ENCODE assay signal across 26 mouse cellular contexts in genomic region chr2:103274803-103275202, GRCm38 (mm10). TPM values are rescaled to one million over a fixed set of nuclear protein-coding genes. Genes with fewer than 3 reads are reported as not detected.
A peak's percentile ranks its signal among the peaks of the same experiment; 100 is the strongest.
DNase-seq lines count a peak whose midpoint lies in the region; ATAC-seq and TF ChIP-seq lines count a peak whose summit lies in the region.
"Had no signal": no experiment of that assay in that cellular context is flagged by ENCODE, and none has a peak within 500 bp of the region (broad histone marks: within the 10 kb centered on the region; RNA-seq: fewer than 3 reads in every experiment).

No protein-coding gene starts in this region.

- 30% methylated on average over 2 of the region's 2 CpGs for WGBS in kidney, postnatal 0 days
- WGBS in intestine, embryonic 15.5 days, result 77% methylated on average over 2 of the region's 2 CpGs
- WGBS in midbrain, postnatal 0 days, result 94% methylated on average over 2 of the region's 2 CpGs

- H3K9ac ChIP-seq in kidney, postnatal 0 days (ENCODE audit: low read depth, low read length), result no peak overlapping the region
- H3K9ac ChIP-seq in intestine, embryonic 15.5 days, result no peak overlapping the region
- H3K9ac ChIP-seq in midbrain, postnatal 0 days (replicated peaks; ENCODE audit: low read length, poor library complexity, severe bottlenecking), result no peak overlapping the region
- H3K9ac ChIP-seq: hindbrain, embryonic 15.5 days; liver, embryonic 13.5 days had no signal

- H3K4me1 ChIP-seq in kidney, postnatal 0 days (replicated peaks; ENCODE audit: insufficient read depth, low read length), result no peaks in the 10 kb centered on the region
- H3K4me1 ChIP-seq in intestine, embryonic 15.5 days (replicated peaks), result no peaks in the 10 kb centered on the region
- H3K4me1 ChIP-seq in midbrain, postnatal 0 days (ENCODE audit: insufficient read depth, low read length), result no peaks in the 10 kb centered on the region
- H3K4me1 ChIP-seq: hindbrain, embryonic 15.5 days; liver, embryonic 13.5 days had no signal

- H3K36me3 ChIP-seq in kidney, postnatal 0 days (ENCODE audit: insufficient read depth, low read length), result no peaks in the 10 kb centered on the region
- H3K36me3 ChIP-seq in intestine, embryonic 15.5 days, result no peaks in the 10 kb centered on the region
- H3K36me3 ChIP-seq in midbrain, postnatal 0 days (ENCODE audit: insufficient read depth, low read length), result no peaks in the 10 kb centered on the region
- H3K36me3 ChIP-seq: heart, embryonic 10.5 days; hindbrain, embryonic 15.5 days; liver, embryonic 13.5 days had no signal

- H3K27ac ChIP-seq in kidney, postnatal 0 days, result no peak overlapping the region
- no peak overlapping the region for H3K27ac ChIP-seq in intestine, embryonic 15.5 days
- no peak overlapping the region for H3K27ac ChIP-seq in midbrain, postnatal 0 days (ENCODE audit: low read depth, low read length)
- H3K27ac ChIP-seq: heart, embryonic 10.5 days; hindbrain, embryonic 15.5 days; liver, embryonic 13.5 days; macrophage had no signal

- H3K4me2 ChIP-seq in kidney, postnatal 0 days (ENCODE audit: low read length), result no peak overlapping the region
- no peak overlapping the region for H3K4me2 ChIP-seq in intestine, embryonic 15.5 days (replicated peaks)
- no peak overlapping the region for H3K4me2 ChIP-seq in midbrain, postnatal 0 days (ENCODE audit: low read depth, low read length, poor library complexity, severe bottlenecking)
- H3K4me2 ChIP-seq: hindbrain, embryonic 15.5 days; liver, embryonic 13.5 days; midbrain, embryonic 11.5 days had no signal

- no peak for ATAC-seq in kidney, postnatal 0 days (replicated peaks; ENCODE audit: low FRiP score, low read depth)
- ATAC-seq in intestine, embryonic 15.5 days, result no peak
- ATAC-seq in midbrain, postnatal 0 days (ENCODE audit: low FRiP score), result no peak
- ATAC-seq: activated CD4-positive, CD25-positive, alpha-beta regulatory T cell, adult 4 months; forebrain, embryonic 14.5 days; intestine, postnatal 0 days; Patski had no signal

- peak; percentile 37 for DNase-seq in kidney, postnatal 0 days (ENCODE audit: low spot score)
- DNase-seq in kidney, adult 9 months, result no peak
- peak; percentile 66 for DNase-seq in brain, adult 2 months (ENCODE audit: low read depth, low spot score)
- DNase-seq in gonadal fat pad, adult 2 months (ENCODE audit: low read depth), result peak; percentile 89
- peak; percentile 50 to 71 for DNase-seq in lung, postnatal 4 days
- no peak for DNase-seq in midbrain, postnatal 0 days (ENCODE audit: low spot score)
- DNase-seq in cerebellum, adult 9-10 months, result no peak
- DNase-seq: B cell, adult 2 months; cerebellum, postnatal 10 days; embryo, embryonic 11 days; gastrocnemius, postnatal 14 days; kidney, postnatal 10 days; liver, embryonic 13.5 days had no signal

- TF ChIP-seq CTCF in kidney, postnatal 0 days (IDR thresholded peaks at IDR 0.05; ENCODE audit: low read depth), result no peak
- TF ChIP-seq CTCF in midbrain, postnatal 0 days (IDR thresholded peaks at IDR 0.05), result no peak

- H3K9me3 ChIP-seq in kidney, postnatal 0 days (replicated peaks; ENCODE audit: low read length), result no peaks in the 10 kb centered on the region
- H3K9me3 ChIP-seq in intestine, embryonic 15.5 days, result no peaks in the 10 kb centered on the region
- H3K9me3 ChIP-seq in midbrain, postnatal 0 days (ENCODE audit: low read length), result no peaks in the 10 kb centered on the region
- H3K9me3 ChIP-seq: heart, embryonic 10.5 days; hindbrain, embryonic 15.5 days; liver, embryonic 13.5 days had no signal

- H3K4me3 ChIP-seq in kidney, postnatal 0 days (replicated peaks; ENCODE audit: low read depth, low read length), result no peak overlapping the region
- no peak overlapping the region for H3K4me3 ChIP-seq in intestine, embryonic 15.5 days (replicated peaks)
- no peak overlapping the region for H3K4me3 ChIP-seq in midbrain, postnatal 0 days (ENCODE audit: low read depth, low read length)
- H3K4me3 ChIP-seq: heart, embryonic 10.5 days; hindbrain, embryonic 15.5 days; liver, embryonic 13.5 days had no signal

- H3K27me3 ChIP-seq in kidney, postnatal 0 days (ENCODE audit: insufficient read depth, low read length), result no peaks in the 10 kb centered on the region
- no peaks in the 10 kb centered on the region for H3K27me3 ChIP-seq in intestine, embryonic 15.5 days (replicated peaks)
- H3K27me3 ChIP-seq in midbrain, postnatal 0 days (ENCODE audit: insufficient read depth, low read length), result no peaks in the 10 kb centered on the region
- H3K27me3 ChIP-seq: hindbrain, embryonic 15.5 days; liver, embryonic 13.5 days; Patski had no signal

RNA-seq across cellular contexts. Expression of gene Ehf, which starts 28.3 kb away (rescaled TPM):
- polyA plus RNA-seq in kidney, postnatal 0 days (2015; fragmentation: Nextera tagmentation; extraction: Ambion mirVana), result 23.3 and 23.5 TPM in 2 replicates
- 82.3 and 89.4 TPM in 2 replicates for polyA plus RNA-seq in gonadal fat pad, adult 2 months (2012; rRNA removed)
- polyA plus RNA-seq in intestine, embryonic 15.5 days (2015; fragmentation: Nextera tagmentation; extraction: Ambion mirVana), result 19.2 and 23.1 TPM in 2 replicates
- 0.05 TPM in 1 of 2 replicates, not detected in the other for total RNA-seq in midbrain, postnatal 0 days (2014; rRNA removed)
- 0.22 TPM in 1 of 2 replicates, not detected in the other for polyA plus RNA-seq in midbrain, postnatal 0 days (2015; fragmentation: Nextera tagmentation; extraction: Ambion mirVana)
- total RNA-seq: gastrocnemius, postnatal 14 days; heart, postnatal 25 days; layer of hippocampus, adult 8-10 months had no signal
- polyA plus RNA-seq: activated CD4-positive, CD25-positive, alpha-beta regulatory T cell, adult 4 months; heart, embryonic 10.5 days; limb, embryonic 11.5 days; midbrain, embryonic 11.5 days; neural tube, embryonic 14.5 days had no signal

Comparison
In these comparisons a context has a peak if more than half of its experiments do, and no peak if none do; other contexts are left out.
1. DNase-seq: peak in kidney, postnatal 0 days (single experiment), brain, adult 2 months (single experiment), gonadal fat pad, adult 2 months (single experiment) and lung, postnatal 4 days (2 of 2); none in kidney, adult 9 months (single experiment), midbrain, postnatal 0 days (single experiment) and cerebellum, adult 9-10 months (single experiment).
2. RNA of gene Ehf, which starts 28.3 kb away (polyA plus RNA-seq): 82.3 to 89.4 TPM in gonadal fat pad, adult 2 months, 23.3 to 23.5 TPM in kidney, postnatal 0 days and 19.2 to 23.1 TPM in intestine, embryonic 15.5 days; 0.22 TPM in midbrain, postnatal 0 days; every median in the first group is over 10 times any median in the second.